Mouse (Mus musculus) 416B (cell line): Measurements from ENCODE around the gene 2410131K14Rik.

Experiments used
- DNase-seq: peaks from one replicate; pipeline ENCODE4 v3.0.0; 2011; ENCODE audit warnings: low read depth

2410131K14Rik gene

DNA sequence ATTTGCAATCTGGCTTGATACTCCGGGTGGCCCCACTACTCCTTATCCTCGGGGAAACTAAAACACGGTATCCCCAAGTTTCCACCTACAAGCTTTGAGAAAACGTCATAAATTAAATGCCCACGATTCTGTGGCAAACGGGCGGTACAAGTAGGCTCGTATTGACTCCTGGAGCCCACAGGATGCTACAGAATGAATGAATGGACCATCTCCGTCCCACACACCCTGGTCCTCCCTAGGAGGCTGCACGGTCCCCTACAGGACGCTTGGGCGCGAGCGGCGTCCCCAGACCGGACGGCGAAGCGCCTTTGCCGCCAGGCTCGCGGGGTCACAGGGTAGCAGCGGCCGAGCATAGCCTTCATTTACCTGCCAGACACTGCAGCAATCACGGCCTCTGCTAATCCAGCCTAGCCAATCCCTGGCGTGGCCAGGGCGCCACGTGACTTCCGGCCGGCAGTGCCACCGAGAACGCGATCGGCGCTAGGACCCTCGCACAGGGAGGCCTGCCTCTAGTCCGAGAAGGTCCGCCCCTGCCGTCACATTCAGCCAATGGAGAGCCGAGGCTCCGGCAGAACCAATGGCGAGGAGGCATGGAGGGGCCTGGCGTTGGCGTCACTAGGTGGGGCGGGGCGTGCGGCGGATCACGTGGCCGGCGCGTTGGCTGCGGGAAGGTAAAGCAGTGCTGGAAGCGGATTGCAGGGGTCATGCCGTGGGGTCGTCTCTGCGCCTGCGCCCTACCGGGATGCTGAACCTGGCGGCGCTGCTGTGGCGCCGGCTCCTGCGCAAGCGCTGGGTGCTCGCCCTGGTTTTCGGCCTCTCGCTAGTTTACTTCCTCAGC is at the start of gene 2410131K14Rik, which contains the start of gene Rnft2:
Gene 2410131K14Rik, plus strand, starts transcription at position 622 of the 838 bp plus-strand sequence.
Gene Rnft2, minus strand, starts transcription at position 511 of the 838 bp plus-strand sequence.
- DNase-seq: peak; percentile 98

GRCm38 (mm10) chr5:118197421-118197820 is 47.6 kb upstream of the 2410131K14Rik start:
- DNase-seq: no peak

DNA sequence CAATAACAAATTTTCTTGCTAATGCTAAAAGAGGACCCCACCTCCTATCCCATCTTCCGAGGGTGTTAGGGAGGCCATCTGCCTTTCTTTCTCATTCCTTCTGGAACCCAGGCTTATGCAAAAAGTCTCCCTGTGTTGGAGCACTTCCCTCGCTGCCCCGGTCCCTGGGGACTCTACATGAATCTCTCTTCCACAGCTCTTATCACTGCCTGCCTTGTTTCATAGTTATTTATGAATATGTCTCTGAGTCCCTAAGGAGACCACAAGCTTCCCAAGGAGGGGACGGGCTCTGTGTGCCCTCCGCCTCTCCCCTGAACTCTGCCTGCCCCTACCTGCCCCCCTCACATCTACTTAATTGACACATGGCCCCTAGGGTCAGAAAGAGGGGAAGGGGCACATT is 45.4 kb upstream of the 2410131K14Rik start:
- DNase-seq: no peak

DNA sequence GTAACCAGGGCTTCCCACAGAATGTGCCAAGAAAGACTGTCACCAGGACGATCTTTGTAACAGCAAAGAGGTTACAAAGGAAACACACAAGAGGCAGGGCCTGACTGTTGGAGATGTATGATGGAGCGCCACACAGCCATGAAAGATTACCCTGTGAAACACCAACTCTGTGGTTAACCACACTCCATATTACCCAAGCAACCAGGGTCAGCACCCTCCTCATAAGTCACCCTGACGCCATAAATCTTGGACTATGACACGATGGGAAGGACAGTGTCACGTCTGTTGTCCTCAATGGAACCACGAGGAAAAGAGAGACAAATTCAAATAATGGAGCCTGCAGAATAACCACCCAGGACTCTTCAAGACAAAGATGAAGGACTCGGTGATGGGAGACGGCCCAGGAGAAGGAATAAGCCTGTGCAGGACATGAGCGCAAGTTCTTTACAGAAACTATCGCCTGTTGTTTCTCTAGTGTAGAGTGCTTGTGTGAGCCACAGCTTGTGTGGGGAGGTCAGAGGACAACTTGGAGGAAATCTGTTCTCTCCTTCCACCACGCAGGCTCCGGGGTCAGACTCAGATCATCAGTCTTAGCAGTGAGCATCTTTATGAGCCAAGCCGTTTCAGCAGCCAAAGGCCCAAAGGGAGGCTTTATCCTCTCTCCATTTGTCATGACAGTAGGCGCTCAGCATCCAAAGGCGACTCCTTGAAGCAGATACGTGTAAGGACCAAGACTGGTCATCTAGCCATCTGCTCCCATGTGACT is 40.2 kb upstream of the 2410131K14Rik start:
- peak; percentile 59 for DNase-seq

DNA sequence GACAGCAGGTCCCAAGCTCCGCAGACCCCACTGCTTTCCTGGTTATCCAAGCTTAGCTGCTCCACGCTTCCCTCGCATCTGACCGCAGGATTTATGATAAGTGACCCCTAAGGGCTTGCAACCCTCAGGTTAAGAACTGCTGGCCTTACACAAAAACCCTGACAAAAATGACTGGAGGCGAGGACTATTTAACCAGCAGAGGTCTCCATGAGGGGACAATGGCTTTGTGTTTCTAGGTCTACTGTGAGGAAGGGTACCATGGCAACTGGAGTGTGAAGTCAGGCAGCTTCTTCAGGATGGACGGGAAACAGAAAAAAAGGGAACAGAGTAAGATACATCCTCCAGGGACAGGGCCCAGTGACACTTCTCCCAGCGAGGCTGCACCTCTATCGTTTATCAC is 39.2 kb upstream of the 2410131K14Rik start:
- DNase-seq: no peak

- no peak for DNase-seq
Observed at GRCm38 (mm10) chr5:118214012-118214411, 31.0 kb upstream of the 2410131K14Rik start.

- DNase-seq: no peak
Observed at GRCm38 (mm10) chr5:118214418-118215154, 30.4 kb upstream of the 2410131K14Rik start.

- DNase-seq: no peak
Observed at GRCm38 (mm10) chr5:118217410-118217809, 27.6 kb upstream of the 2410131K14Rik start.

GRCm38 (mm10) chr5:118223142-118223757 is 21.8 kb upstream of the 2410131K14Rik start:
- no peak for DNase-seq

DNA sequence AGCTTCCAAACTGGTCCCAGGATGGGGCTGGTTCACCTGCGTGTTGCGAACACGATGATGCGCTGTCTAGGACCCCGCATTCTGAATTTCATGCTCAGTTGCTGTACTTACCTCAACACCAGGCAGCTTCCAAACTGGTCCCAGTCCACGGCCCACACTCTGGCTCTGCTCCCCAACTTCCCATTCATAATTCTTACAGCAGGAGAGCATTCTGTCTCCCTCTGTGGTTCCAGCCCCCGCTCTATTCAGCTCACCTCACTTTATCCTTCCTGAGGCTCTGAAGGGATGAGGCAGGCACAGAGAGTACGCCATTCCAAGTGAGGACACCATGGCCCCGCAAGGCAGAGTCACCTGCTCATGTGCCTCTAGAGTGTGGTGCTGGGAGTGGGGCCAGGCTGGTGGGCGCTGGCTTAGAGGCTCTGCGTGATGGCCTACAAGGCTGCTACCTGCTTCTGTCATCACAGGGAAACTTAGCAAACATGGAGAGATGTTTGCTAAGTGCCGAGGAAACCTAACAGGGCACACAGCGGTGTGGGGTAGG is 14.9 kb upstream of the 2410131K14Rik start:
- DNase-seq: no peak

DNA sequence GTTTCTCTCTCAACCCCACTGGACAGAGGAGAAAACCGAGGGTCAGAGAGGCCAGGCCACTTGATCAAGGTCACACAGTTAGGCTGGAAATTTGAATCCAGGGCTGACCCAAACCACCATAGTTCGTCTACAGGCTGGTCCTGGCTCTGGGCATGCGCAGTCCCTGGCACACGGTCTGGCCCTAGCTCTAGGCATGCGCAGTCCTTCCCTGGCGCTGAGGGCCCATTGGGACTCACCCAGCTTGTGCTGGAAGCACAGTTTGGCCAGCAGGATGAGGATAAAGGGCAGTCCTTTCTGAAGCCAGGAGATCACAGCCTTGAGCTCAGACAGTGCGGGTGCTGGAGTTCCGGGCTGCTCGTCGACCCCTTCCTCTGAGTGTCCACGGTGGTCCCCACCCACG is 8.1 kb upstream of the 2410131K14Rik start:
- DNase-seq: no peak

DNA sequence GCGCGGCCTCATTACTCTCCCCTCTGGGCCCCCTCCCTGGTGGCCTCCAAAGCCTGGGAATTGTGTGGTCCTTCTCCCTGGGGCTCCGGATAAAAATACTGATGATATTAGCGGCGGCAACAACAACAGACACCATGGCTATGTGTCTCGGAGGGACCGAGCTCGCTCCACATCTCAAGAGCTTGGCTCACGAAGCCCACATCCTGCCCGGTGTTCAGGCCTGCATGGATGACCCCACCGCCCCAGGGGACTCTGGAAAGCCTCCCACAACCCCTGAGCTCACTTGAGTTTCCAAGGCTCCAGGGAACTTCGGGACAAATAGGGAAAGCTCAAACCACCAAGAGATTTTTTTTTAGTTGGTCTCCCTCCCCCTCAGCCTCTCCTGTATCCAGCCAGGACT is 5.4 kb upstream of the 2410131K14Rik start:
- DNase-seq: no peak

DNA sequence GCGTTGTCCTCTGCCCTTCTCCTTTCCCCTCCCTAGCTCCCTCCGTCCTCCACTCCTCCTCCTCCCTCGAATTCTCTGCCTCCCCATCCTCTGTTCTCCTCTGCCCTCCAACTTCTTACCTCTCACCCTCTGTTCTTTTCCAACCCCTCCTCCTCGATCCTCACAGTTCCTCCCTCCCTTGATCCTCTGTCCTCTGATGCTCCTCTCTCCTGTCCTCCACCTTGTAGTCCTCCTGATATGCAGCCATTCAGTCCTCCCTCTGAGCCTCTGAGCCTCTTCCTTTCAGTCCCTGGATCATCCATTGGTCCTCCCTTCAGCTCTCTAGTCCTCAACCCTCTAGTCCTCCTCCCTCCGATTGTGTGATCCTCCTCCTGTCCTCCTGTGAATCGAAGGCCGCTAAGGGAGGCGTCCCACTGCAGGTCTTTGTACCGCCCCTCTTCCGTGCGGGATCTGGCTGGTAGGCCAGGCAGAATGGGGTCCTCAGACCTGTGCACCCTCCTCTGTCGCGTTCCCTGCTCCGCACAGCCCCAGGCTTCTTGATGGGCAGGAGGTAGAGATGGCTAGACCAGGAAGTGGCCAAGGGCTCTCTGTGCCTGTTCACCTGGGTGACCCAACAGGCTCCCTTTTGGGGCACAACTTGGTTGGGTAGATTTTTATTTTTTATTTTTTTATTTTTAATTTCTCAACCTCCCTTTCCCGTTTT is 730 bp downstream of the 2410131K14Rik start:
- no peak for DNase-seq

DNA sequence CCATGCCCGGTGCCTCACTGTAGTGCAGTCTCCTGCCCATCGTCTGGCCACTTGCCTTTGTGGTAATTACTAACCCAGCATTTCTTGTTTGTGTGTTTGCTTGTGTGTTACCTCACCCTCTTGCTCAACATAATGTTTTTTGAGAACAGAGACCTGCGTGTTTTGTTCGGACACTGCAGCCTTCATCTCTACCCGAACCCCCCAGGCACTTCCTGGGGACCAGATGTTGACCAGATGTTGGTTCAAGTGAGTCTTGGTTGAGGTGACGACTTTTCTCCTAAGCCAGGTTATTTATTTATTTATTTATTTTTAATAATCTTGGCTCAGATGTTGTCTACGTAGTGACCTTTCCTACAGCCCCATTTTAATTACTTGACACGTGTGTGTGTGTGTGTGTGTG is 2.4 kb downstream of the 2410131K14Rik start:
- DNase-seq: no peak

DNA sequence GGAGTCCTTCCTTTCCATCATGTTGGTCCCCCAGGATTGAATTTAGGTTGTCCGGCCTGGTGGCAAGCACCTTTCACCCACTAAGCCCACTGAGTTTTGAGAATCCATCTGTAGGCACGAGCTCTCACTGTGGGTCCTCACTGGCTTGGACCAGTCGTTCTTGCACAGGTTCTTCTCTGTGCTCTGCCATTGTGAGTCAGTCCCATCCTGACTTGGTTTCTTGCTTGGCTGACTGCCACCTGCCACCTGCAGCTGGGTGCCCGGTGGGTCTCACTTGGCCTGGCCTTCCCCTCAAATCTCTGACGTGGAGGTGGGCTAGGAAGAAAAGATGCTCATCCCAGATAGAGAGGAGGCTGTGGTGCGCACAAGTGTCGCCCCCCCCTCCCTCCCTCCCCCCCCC is 6.0 kb downstream of the 2410131K14Rik start:
- DNase-seq: no peak

- peak; percentile 37 for DNase-seq
Observed at GRCm38 (mm10) chr5:118253551-118253950, 8.5 kb downstream of the 2410131K14Rik start.

DNA sequence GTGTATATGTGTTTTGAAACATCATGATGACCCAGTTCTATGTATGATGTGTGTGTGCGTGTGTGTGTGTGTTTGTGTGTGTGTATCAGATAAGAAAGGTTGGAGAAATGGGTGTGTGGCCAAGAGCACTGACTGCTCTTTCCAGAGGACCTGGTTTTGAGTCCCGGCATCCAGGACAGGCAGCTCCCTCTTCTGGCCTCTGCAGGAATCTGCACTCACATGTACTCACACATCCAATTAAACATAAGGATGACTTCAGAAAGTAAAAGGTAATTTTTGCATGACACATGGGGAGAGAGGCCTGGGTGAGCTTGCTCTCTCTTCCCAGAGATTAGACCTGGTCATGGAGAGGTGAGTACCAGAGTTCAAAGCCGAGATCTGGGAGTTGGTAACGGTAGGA is 12.0 kb downstream of the 2410131K14Rik start:
- peak; percentile 42 for DNase-seq

GRCm38 (mm10) chr5:118259152-118259551 is 14.1 kb downstream of the 2410131K14Rik start:
- no peak for DNase-seq

DNA sequence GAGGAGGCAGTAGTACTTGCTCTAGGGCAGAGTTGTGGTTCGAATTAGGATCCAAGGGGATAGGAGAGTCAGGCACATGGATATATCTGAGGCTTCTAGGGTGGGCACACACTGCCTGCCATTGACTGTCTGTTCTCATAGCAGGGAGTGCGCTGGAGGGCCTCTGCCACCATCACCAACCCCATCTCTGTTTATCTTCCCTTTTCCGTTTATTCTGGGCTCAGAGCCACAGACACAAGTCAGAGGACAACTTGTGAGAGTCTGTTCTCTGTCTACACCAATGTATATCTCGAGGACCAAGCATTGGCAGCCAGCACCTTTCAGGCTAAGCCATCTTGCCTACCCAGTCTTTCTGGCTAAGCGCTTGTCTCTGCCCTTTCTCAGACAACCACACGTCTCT is 14.6 kb downstream of the 2410131K14Rik start:
- no peak for DNase-seq

- peak; percentile 46 for DNase-seq
Observed at GRCm38 (mm10) chr5:118260055-118260454, 15.0 kb downstream of the 2410131K14Rik start.

- DNase-seq: no peak
Observed at GRCm38 (mm10) chr5:118260642-118261041, 15.6 kb downstream of the 2410131K14Rik start.
